Mouse (Mus musculus) lung, embryonic 16.5 days (tissue): ENCODE data around the gene Lzts3. TPM values are rescaled to one million over a fixed set of nuclear protein-coding genes. Genes with fewer than 3 reads are reported as not detected.
A peak's percentile ranks its signal among the peaks of the same experiment; 100 is the strongest.

Experiments used
- ATAC-seq: fragments of 200-750 bp; cut with Nextera tagmentation; 2 replicates; pipeline ENCODE4 v1.8.0; 2017; ENCODE audit warnings: low read depth, mild to moderate bottlenecking, moderate library complexity
- H3K27ac ChIP-seq: fragments of 300-500 bp; sonication (generic); 2 replicates; pipeline ENCODE4 v1.5.1; 2014; ENCODE audit warnings: mild to moderate bottlenecking, control low read depth, low read length
- H3K27me3 ChIP-seq: fragments of 300-500 bp; sonication (generic); 2 replicates; pipeline ENCODE4 v1.6.1; 2014; ENCODE audit warnings: low read depth, low read length, mixed read lengths; ENCODE audit not compliant: control insufficient read depth, insufficient read depth
- H3K36me3 ChIP-seq: fragments of 300-500 bp; sonication (generic); 2 replicates; pipeline ENCODE4 v1.6.1; 2014; ENCODE audit warnings: low read length; ENCODE audit not compliant: control insufficient read depth, insufficient read depth
- H3K4me1 ChIP-seq: fragments of 300-500 bp; sonication (generic); replicated peaks from 2 replicates; pipeline ENCODE4 v1.6.1; 2014; ENCODE audit warnings: low read length, mixed read lengths; ENCODE audit not compliant: control insufficient read depth, insufficient read depth
- H3K4me2 ChIP-seq: fragments of 300-500 bp; sonication (generic); 2 replicates; pipeline ENCODE4 v1.6.1; 2014; ENCODE audit warnings: low read depth, low read length, control low read depth
- H3K4me3 ChIP-seq: fragments of 300-500 bp; sonication (generic); 2 replicates; pipeline ENCODE4 v1.5.1; 2014; ENCODE audit warnings: mild to moderate bottlenecking, low read length, control low read depth
- H3K9ac ChIP-seq: fragments of 300-500 bp; sonication (generic); 2 replicates; pipeline ENCODE4 v1.6.1; 2014; ENCODE audit warnings: low read length, control low read depth
- H3K9me3 ChIP-seq: fragments of 300-500 bp; sonication (generic); 2 replicates; pipeline ENCODE4 v1.6.1; 2016; ENCODE audit warnings: low read length; ENCODE audit not compliant: control insufficient read depth
- whole genome bisulfite sequencing: fragments of 180-500 bp; shearing (Covaris S2); extraction: QIAGEN DNeasy Blood & Tissue Kit; methylation state at CpG from one replicate; pipeline ENCODE4 v1.1.7; 2014; 5-methylcytosine and 5-hydroxymethylcytosine counted together
- polyA plus RNA-seq: library from polyadenylated mRNA; unstranded; fragments of >200 nt; fragmentation: Nextera tagmentation; extraction: Ambion mirVana; gene quantifications from 2 replicates; pipeline ENCODE4 v1.2.1, GENCODE M21; 2015

Lzts3 gene
- polyA plus RNA-seq, 1 experiment from 2014 or later, result 3.1 TPM

- H3K9me3 ChIP-seq, result no peaks in the 10 kb centered on the region
- H3K4me3 ChIP-seq, result no peak overlapping the region
- H3K27me3 ChIP-seq, result peaks cover 37% of the 10 kb centered on the region
- ATAC-seq, result no peak
- no peak overlapping the region for H3K4me2 ChIP-seq
- H3K4me1 ChIP-seq, result peaks cover 20% of the 10 kb centered on the region
- no peak overlapping the region for H3K9ac ChIP-seq
- no peak overlapping the region for H3K27ac ChIP-seq
- 69% methylated on average over 1 of the region's 1 CpGs for WGBS
- peaks cover 2% of the 10 kb centered on the region for H3K36me3 ChIP-seq
Measured at GRCm38 (mm10) chr2:130632416-130632815, 10.2 kb downstream of the Lzts3 start.

GRCm38 (mm10) chr2:130629839-130630203, 12.8 kb downstream of the Lzts3 start, which contains the start of the genes Fastkd5 and Ubox5:
Fastkd5 (minus strand) TSS chr2:130630027.
Ubox5 (minus strand) TSS chr2:130630038.
- peak within 1 kb of the TSS; percentile 64 for H3K27ac ChIP-seq
- peak within 1 kb of the TSS; percentile 97 for H3K4me3 ChIP-seq
- peaks cover 13% of the 10 kb centered on the region for H3K4me1 ChIP-seq
- peaks cover 14% of the 10 kb centered on the region for H3K27me3 ChIP-seq
- H3K9ac ChIP-seq, result peak within 1 kb of the TSS; percentile 96
- H3K9me3 ChIP-seq, result no peaks in the 10 kb centered on the region
- peak within 1 kb of the TSS; percentile 89 for H3K4me2 ChIP-seq
- 0% methylated on average over 21 of the region's 25 CpGs for WGBS
- H3K36me3 ChIP-seq, result peaks cover 8% of the 10 kb centered on the region
- ATAC-seq, result peak; percentile 88

GRCm38 (mm10) chr2:130629080-130629838, 13.3 kb downstream of the Lzts3 start:
- peak overlapping the region; percentile 96 for H3K9ac ChIP-seq
- peaks cover 8% of the 10 kb centered on the region for H3K27me3 ChIP-seq
- under 1% methylated on average over 37 of the region's 37 CpGs for WGBS
- ATAC-seq, result peak; percentile 62
- H3K27ac ChIP-seq, result peak overlapping the region; percentile 64
- H3K36me3 ChIP-seq, result peaks cover 8% of the 10 kb centered on the region
- H3K9me3 ChIP-seq, result no peaks in the 10 kb centered on the region
- peak overlapping the region; percentile 89 for H3K4me2 ChIP-seq
- peaks cover 7% of the 10 kb centered on the region for H3K4me1 ChIP-seq
- peak overlapping the region; percentile 97 for H3K4me3 ChIP-seq

GRCm38 (mm10) chr2:130628424-130628823, 14.2 kb downstream of the Lzts3 start:
- Histone ChIP-seq H3K27me3 (no peaks in the 10 kb centered on the region; the same call in 1 of the 2 replicates), H3K4me3 (no peak overlapping the region), H3K4me2 (peak overlapping the region; percentile 89), H3K4me1 (peaks cover 6% of the 10 kb centered on the region), H3K9ac (no peak overlapping the region), H3K9me3 (no peaks in the 10 kb centered on the region), H3K27ac (no peak overlapping the region), H3K36me3 (peaks cover 8% of the 10 kb centered on the region)
- WGBS, result 52% methylated on average over 3 of the region's 3 CpGs
- no peak for ATAC-seq

GRCm38 (mm10) chr2:130618972-130619371, 23.6 kb downstream of the Lzts3 start:
- no peak overlapping the region for H3K27ac ChIP-seq
- H3K4me2 ChIP-seq, result no peak overlapping the region
- no peaks in the 10 kb centered on the region for H3K4me1 ChIP-seq
- H3K9ac ChIP-seq, result no peak overlapping the region
- no peaks in the 10 kb centered on the region for H3K9me3 ChIP-seq
- ATAC-seq, result no peak
- H3K36me3 ChIP-seq, result peaks cover 26% of the 10 kb centered on the region
- H3K4me3 ChIP-seq, result no peak overlapping the region
- 91% methylated on average over 7 of the region's 7 CpGs for WGBS
- no peaks in the 10 kb centered on the region for H3K27me3 ChIP-seq

- WGBS, result 66% methylated on average over 3 of the region's 3 CpGs
- Histone ChIP-seq H3K36me3 (peaks cover 22% of the 10 kb centered on the region), H3K4me3 (no peak overlapping the region), H3K9me3 (no peaks in the 10 kb centered on the region), H3K4me2 (no peak overlapping the region), H3K9ac (no peak overlapping the region), H3K4me1 (no peaks in the 10 kb centered on the region), H3K27me3 (no peaks in the 10 kb centered on the region), H3K27ac (no peak overlapping the region)
- ATAC-seq, result no peak
Measured at GRCm38 (mm10) chr2:130613091-130613490, 29.5 kb downstream of the Lzts3 start.

GRCm38 (mm10) chr2:130602195-130602594, 40.4 kb downstream of the Lzts3 start:
- no peaks in the 10 kb centered on the region for H3K9me3 ChIP-seq
- H3K27ac ChIP-seq, result peak overlapping the region; percentile 5; the same call in 1 of the 2 replicates
- 60% methylated on average over 4 of the region's 4 CpGs for WGBS
- no peak overlapping the region for H3K4me2 ChIP-seq
- no peak overlapping the region for H3K4me3 ChIP-seq
- H3K36me3 ChIP-seq, result peaks cover 19% of the 10 kb centered on the region
- ATAC-seq, result peak; percentile 91
- no peak overlapping the region for H3K9ac ChIP-seq
- no peaks in the 10 kb centered on the region for H3K27me3 ChIP-seq
- H3K4me1 ChIP-seq, result no peaks in the 10 kb centered on the region

GRCm38 (mm10) chr2:130598399-130598798, 44.2 kb downstream of the Lzts3 start:
- no peak overlapping the region for H3K4me3 ChIP-seq
- no peak overlapping the region for H3K4me2 ChIP-seq
- no peak overlapping the region for H3K9ac ChIP-seq
- H3K27me3 ChIP-seq, result no peaks in the 10 kb centered on the region
- ATAC-seq, result no peak
- 82% methylated on average over 3 of the region's 3 CpGs for WGBS
- H3K27ac ChIP-seq, result no peak overlapping the region
- no peaks in the 10 kb centered on the region for H3K4me1 ChIP-seq
- H3K36me3 ChIP-seq, result peaks cover 29% of the 10 kb centered on the region
- no peaks in the 10 kb centered on the region for H3K9me3 ChIP-seq

GRCm38 (mm10) chr2:130597601-130598010, 45.0 kb downstream of the Lzts3 start:
- no peak overlapping the region for H3K27ac ChIP-seq
- peaks cover 29% of the 10 kb centered on the region for H3K36me3 ChIP-seq
- H3K27me3 ChIP-seq, result no peaks in the 10 kb centered on the region
- no peaks in the 10 kb centered on the region for H3K4me1 ChIP-seq
- WGBS, result 14% methylated on average over 1 of the region's 1 CpGs
- no peak overlapping the region for H3K9ac ChIP-seq
- H3K4me2 ChIP-seq, result no peak overlapping the region
- no peak overlapping the region for H3K4me3 ChIP-seq
- 0 out of 2 replicates have a peak, but pooled peaks have one; percentile 13 for ATAC-seq
- H3K9me3 ChIP-seq, result no peaks in the 10 kb centered on the region
